Mouse (Mus musculus): Measurements from ENCODE around the gene Apob. TPM values are rescaled to one million over a fixed set of nuclear protein-coding genes. Genes with fewer than 3 reads are reported as not detected.

The Apob gene
- polyA plus RNA-seq (2014; fragmentation: Nextera tagmentation; extraction: Ambion mirVana): 0.22 TPM in 1 of 2 replicates, not detected in the other

- ATAC-seq (ENCODE audit: low FRiP score, low TSS enrichment): no peak
- Histone ChIP-seq H3K27me3 (ENCODE audit: control insufficient read depth, insufficient read depth, low read length) (no peaks in the 10 kb centered on the region), H3K36me3 (ENCODE audit: control insufficient read depth, insufficient read depth, low read length) (no peaks in the 10 kb centered on the region), H3K4me1 (ENCODE audit: control insufficient read depth, insufficient read depth, low read length) (no peaks in the 10 kb centered on the region), H3K9ac (ENCODE audit: low read depth, low read length) (no peak within 1 kb of the TSS), H3K27ac (ENCODE audit: low read depth, low read length) (no peak within 1 kb of the TSS), H3K9me3 (ENCODE audit: control insufficient read depth, low read length) (no peaks in the 10 kb centered on the region), H3K4me2 (replicated peaks; ENCODE audit: low read depth, low read length) (no peak within 1 kb of the TSS), H3K4me3 (ENCODE audit: low read length) (no peak within 1 kb of the TSS)
- 77% methylated on average over 20 of the region's 20 CpGs for WGBS
Measured at GRCm38 (mm10) chr12:7977466-7978189, at the start of gene Apob. Gene Apob (plus strand): TSS chr12:7977648.

- whole genome bisulfite sequencing: 84% methylated on average over 4 of the region's 4 CpGs
- Histone ChIP-seq H3K9ac (ENCODE audit: low read depth, low read length) (no peak overlapping the region), H3K9me3 (ENCODE audit: control insufficient read depth, low read length) (no peaks in the 10 kb centered on the region; the same call in 1 of the 2 replicates), H3K4me1 (ENCODE audit: control insufficient read depth, insufficient read depth, low read length) (no peaks in the 10 kb centered on the region), H3K27ac (ENCODE audit: low read depth, low read length) (no peak overlapping the region), H3K4me2 (replicated peaks; ENCODE audit: low read depth, low read length) (no peak overlapping the region), H3K4me3 (ENCODE audit: low read length) (no peak overlapping the region), H3K27me3 (ENCODE audit: control insufficient read depth, insufficient read depth, low read length) (no peaks in the 10 kb centered on the region), H3K36me3 (ENCODE audit: control insufficient read depth, insufficient read depth, low read length) (no peaks in the 10 kb centered on the region)
- no peak for ATAC-seq (ENCODE audit: low FRiP score, low TSS enrichment)
Measured at GRCm38 (mm10) chr12:7932405-7932920, 45.0 kb upstream of the Apob start.

GRCm38 (mm10) chr12:7950098-7950745, 27.2 kb upstream of the Apob start:
- Histone ChIP-seq H3K4me1 (ENCODE audit: control insufficient read depth, insufficient read depth, low read length) (no peaks in the 10 kb centered on the region), H3K36me3 (ENCODE audit: control insufficient read depth, insufficient read depth, low read length) (no peaks in the 10 kb centered on the region), H3K9ac (ENCODE audit: low read depth, low read length) (no peak overlapping the region), H3K27me3 (ENCODE audit: control insufficient read depth, insufficient read depth, low read length) (no peaks in the 10 kb centered on the region), H3K4me2 (replicated peaks; ENCODE audit: low read depth, low read length) (no peak overlapping the region), H3K4me3 (ENCODE audit: low read length) (no peak overlapping the region), H3K27ac (ENCODE audit: low read depth, low read length) (no peak overlapping the region), H3K9me3 (ENCODE audit: control insufficient read depth, low read length) (no peaks in the 10 kb centered on the region)
- no peak for ATAC-seq (ENCODE audit: low FRiP score, low TSS enrichment)
- 89% methylated on average over 9 of the region's 9 CpGs for WGBS

GRCm38 (mm10) chr12:7958851-7959250, 18.6 kb upstream of the Apob start:
- no peaks in the 10 kb centered on the region for H3K36me3 ChIP-seq (ENCODE audit: control insufficient read depth, insufficient read depth, low read length)
- H3K9me3 ChIP-seq (ENCODE audit: control insufficient read depth, low read length): no peaks in the 10 kb centered on the region
- no peak overlapping the region for H3K9ac ChIP-seq (ENCODE audit: low read depth, low read length)
- H3K4me2 ChIP-seq (replicated peaks; ENCODE audit: low read depth, low read length): no peak overlapping the region
- H3K4me3 ChIP-seq (ENCODE audit: low read length): no peak overlapping the region
- no peak overlapping the region for H3K27ac ChIP-seq (ENCODE audit: low read depth, low read length)
- no peaks in the 10 kb centered on the region for H3K4me1 ChIP-seq (ENCODE audit: control insufficient read depth, insufficient read depth, low read length)
- ATAC-seq (ENCODE audit: low FRiP score, low TSS enrichment): no peak
- H3K27me3 ChIP-seq (ENCODE audit: control insufficient read depth, insufficient read depth, low read length): no peaks in the 10 kb centered on the region
- WGBS: 87% methylated on average over 1 of the region's 1 CpGs

- no peak overlapping the region for H3K4me2 ChIP-seq (replicated peaks; ENCODE audit: low read depth, low read length)
- H3K4me1 ChIP-seq (ENCODE audit: control insufficient read depth, insufficient read depth, low read length): no peaks in the 10 kb centered on the region
- WGBS: 91% methylated on average over 6 of the region's 6 CpGs
- no peak overlapping the region for H3K27ac ChIP-seq (ENCODE audit: low read depth, low read length)
- no peak overlapping the region for H3K9ac ChIP-seq (ENCODE audit: low read depth, low read length)
- H3K27me3 ChIP-seq (ENCODE audit: control insufficient read depth, insufficient read depth, low read length): no peaks in the 10 kb centered on the region
- no peak for ATAC-seq (ENCODE audit: low FRiP score, low TSS enrichment)
- H3K4me3 ChIP-seq (ENCODE audit: low read length): no peak overlapping the region
- no peaks in the 10 kb centered on the region for H3K36me3 ChIP-seq (ENCODE audit: control insufficient read depth, insufficient read depth, low read length)
- H3K9me3 ChIP-seq (ENCODE audit: control insufficient read depth, low read length): no peaks in the 10 kb centered on the region
Measured at GRCm38 (mm10) chr12:7959310-7959918, 18.0 kb upstream of the Apob start.

GRCm38 (mm10) chr12:7962314-7962927, 15.0 kb upstream of the Apob start:
- Histone ChIP-seq H3K27me3 (ENCODE audit: control insufficient read depth, insufficient read depth, low read length) (no peaks in the 10 kb centered on the region), H3K9ac (ENCODE audit: low read depth, low read length) (no peak overlapping the region), H3K9me3 (ENCODE audit: control insufficient read depth, low read length) (no peaks in the 10 kb centered on the region), H3K27ac (ENCODE audit: low read depth, low read length) (no peak overlapping the region), H3K4me2 (replicated peaks; ENCODE audit: low read depth, low read length) (no peak overlapping the region), H3K4me3 (ENCODE audit: low read length) (no peak overlapping the region), H3K36me3 (ENCODE audit: control insufficient read depth, insufficient read depth, low read length) (no peaks in the 10 kb centered on the region), H3K4me1 (ENCODE audit: control insufficient read depth, insufficient read depth, low read length) (no peaks in the 10 kb centered on the region)
- 51% methylated on average over 5 of the region's 5 CpGs for WGBS
- no peak for ATAC-seq (ENCODE audit: low FRiP score, low TSS enrichment)

- Histone ChIP-seq H3K4me1 (ENCODE audit: control insufficient read depth, insufficient read depth, low read length) (no peaks in the 10 kb centered on the region), H3K4me3 (ENCODE audit: low read length) (no peak overlapping the region), H3K36me3 (ENCODE audit: control insufficient read depth, insufficient read depth, low read length) (no peaks in the 10 kb centered on the region), H3K9ac (ENCODE audit: low read depth, low read length) (no peak overlapping the region), H3K27me3 (ENCODE audit: control insufficient read depth, insufficient read depth, low read length) (no peaks in the 10 kb centered on the region), H3K27ac (ENCODE audit: low read depth, low read length) (no peak overlapping the region), H3K9me3 (ENCODE audit: control insufficient read depth, low read length) (no peaks in the 10 kb centered on the region), H3K4me2 (replicated peaks; ENCODE audit: low read depth, low read length) (no peak overlapping the region)
- 80% methylated on average over 2 of the region's 2 CpGs for WGBS
- ATAC-seq (ENCODE audit: low FRiP score, low TSS enrichment): no peak
Measured at GRCm38 (mm10) chr12:7967221-7967620, 10.2 kb upstream of the Apob start.

- WGBS: 91% methylated on average over 2 of the region's 2 CpGs
- no peaks in the 10 kb centered on the region for H3K9me3 ChIP-seq (ENCODE audit: control insufficient read depth, low read length)
Measured at GRCm38 (mm10) chr12:7970301-7970700, 7.1 kb upstream of the Apob start.

More at GRCm38 (mm10) chr12:7970301-7970700, 7.1 kb upstream of the Apob start:
- Histone ChIP-seq H3K4me2 (replicated peaks; ENCODE audit: low read depth, low read length) (no peak overlapping the region), H3K27me3 (ENCODE audit: control insufficient read depth, insufficient read depth, low read length) (no peaks in the 10 kb centered on the region), H3K4me3 (ENCODE audit: low read length) (no peak overlapping the region), H3K9ac (ENCODE audit: low read depth, low read length) (no peak overlapping the region), H3K4me1 (ENCODE audit: control insufficient read depth, insufficient read depth, low read length) (no peaks in the 10 kb centered on the region), H3K27ac (ENCODE audit: low read depth, low read length) (no peak overlapping the region), H3K36me3 (ENCODE audit: control insufficient read depth, insufficient read depth, low read length) (no peaks in the 10 kb centered on the region)
- ATAC-seq (ENCODE audit: low FRiP score, low TSS enrichment): no peak
